Mouse (Mus musculus): ENCODE measurements around the gene Amz2. TPM values are rescaled to one million over a fixed set of nuclear protein-coding genes. Genes with fewer than 3 reads are reported as not detected.

Gene Amz2
- total and polyA plus RNA-seq, 2 experiments, result 10.8 to 13.3 TPM

DNA sequence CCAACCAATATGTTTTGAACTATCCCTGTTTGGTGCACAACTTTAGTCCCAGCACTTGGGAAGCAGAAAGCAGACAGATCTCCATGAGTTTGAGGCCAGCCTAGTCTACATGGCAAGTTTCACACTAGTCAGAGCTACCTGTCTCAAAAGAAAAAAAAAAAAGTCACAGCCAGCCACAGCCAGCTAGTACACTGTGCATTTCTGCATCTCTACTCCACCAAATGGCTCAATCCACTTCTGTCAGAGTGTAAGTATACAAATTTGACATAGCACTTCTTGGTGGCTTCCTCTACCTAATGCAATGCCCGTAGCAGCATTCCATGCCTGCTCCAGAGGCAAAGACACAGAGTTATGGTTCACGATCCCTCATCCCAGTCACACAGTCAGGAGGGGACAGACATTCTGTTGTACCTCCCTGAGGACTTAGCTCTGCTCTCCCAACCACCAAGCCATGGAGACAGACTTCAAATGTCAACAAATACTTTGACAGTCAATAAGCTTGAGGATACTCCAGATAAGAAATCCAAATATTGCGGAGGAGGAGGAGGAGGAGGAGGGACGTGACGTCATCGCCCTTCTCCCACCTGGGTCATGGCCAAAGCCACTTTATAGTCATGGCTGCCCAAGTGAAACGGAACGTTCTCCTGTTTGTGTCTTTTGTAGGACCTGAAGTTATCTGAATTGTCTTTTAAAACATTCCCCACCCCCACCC is 8.9 kb upstream of the Amz2 start:
- 32% methylated on average over 8 of the region's 8 CpGs for WGBS
- no peaks in the 10 kb centered on the region for H3K79me2 ChIP-seq (ENCODE audit: control insufficient read depth, insufficient read depth, low read length)

DNA sequence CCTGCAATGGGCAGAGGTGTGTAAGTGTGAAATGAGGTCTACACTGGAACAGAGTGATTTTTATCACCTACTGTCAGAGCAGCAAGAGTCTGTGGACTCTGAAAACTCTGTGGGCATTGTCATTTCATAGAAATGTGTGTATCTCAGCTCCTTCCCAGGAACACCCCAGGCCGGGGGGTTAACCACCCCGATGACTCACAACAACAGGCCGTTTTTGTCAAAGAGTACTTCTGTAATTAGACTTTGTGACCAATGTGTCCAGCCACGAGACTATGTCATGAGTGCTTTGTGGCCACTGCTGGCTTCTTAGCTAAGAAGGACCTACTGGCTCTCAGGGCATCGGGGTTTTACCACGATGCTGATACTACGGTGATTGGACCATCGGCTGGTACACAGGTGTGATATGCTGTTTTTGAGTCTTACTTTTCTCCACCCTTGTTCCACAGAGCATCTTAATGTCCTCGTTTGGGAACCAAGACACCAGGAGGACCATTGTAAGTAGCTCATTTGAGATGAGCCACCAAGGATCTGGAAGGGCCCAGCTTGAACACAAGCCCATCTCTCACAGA is 8.2 kb upstream of the Amz2 start:
- H3K4me1 ChIP-seq (ENCODE audit: control insufficient read depth, insufficient read depth, low read length), result no peaks in the 10 kb centered on the region
- H3K4me3 ChIP-seq (ENCODE audit: insufficient read depth, low read depth, low read length), result no peak overlapping the region
- TF ChIP-seq CTCF (IDR thresholded peaks at IDR 0.05; ENCODE audit: low read depth, low read length) (no peak), POLR2A (IDR thresholded peaks at IDR 0.05; ENCODE audit: extremely low read depth, insufficient read depth, low read length) (no peak)
- no peaks in the 10 kb centered on the region for H3K36me3 ChIP-seq (ENCODE audit: control insufficient read depth, insufficient read depth, low read length)
- no peak overlapping the region for H3K9ac ChIP-seq (ENCODE audit: low read depth, low read length)
- H3K27me3 ChIP-seq (ENCODE audit: control insufficient read depth, insufficient read depth, low read length), result no peaks in the 10 kb centered on the region
- WGBS, result 77% methylated on average over 9 of the region's 9 CpGs
- no peaks in the 10 kb centered on the region for H3K79me2 ChIP-seq (ENCODE audit: control insufficient read depth, insufficient read depth, low read length)
- H3K27ac ChIP-seq (replicated peaks; ENCODE audit: insufficient read depth, low read depth, low read length), result no peak overlapping the region
- DNase-seq (ENCODE audit: extremely low read depth, low read depth, low spot score), result no peak

More for the DNA sequence above, 8.9 kb upstream of the Amz2 start:
- no peak overlapping the region for H3K9ac ChIP-seq (ENCODE audit: low read depth, low read length)
- no peak overlapping the region for H3K4me3 ChIP-seq (ENCODE audit: insufficient read depth, low read depth, low read length)
- TF ChIP-seq CTCF (IDR thresholded peaks at IDR 0.05; ENCODE audit: low read depth, low read length) (no peak), POLR2A (IDR thresholded peaks at IDR 0.05; ENCODE audit: extremely low read depth, insufficient read depth, low read length) (no peak)
- no peaks in the 10 kb centered on the region for H3K27me3 ChIP-seq (ENCODE audit: control insufficient read depth, insufficient read depth, low read length)
- H3K4me1 ChIP-seq (ENCODE audit: control insufficient read depth, insufficient read depth, low read length), result no peaks in the 10 kb centered on the region
- DNase-seq (ENCODE audit: extremely low read depth, low read depth, low spot score), result no peak
- no peaks in the 10 kb centered on the region for H3K36me3 ChIP-seq (ENCODE audit: control insufficient read depth, insufficient read depth, low read length)
- no peak overlapping the region for H3K27ac ChIP-seq (replicated peaks; ENCODE audit: insufficient read depth, low read depth, low read length)

DNA sequence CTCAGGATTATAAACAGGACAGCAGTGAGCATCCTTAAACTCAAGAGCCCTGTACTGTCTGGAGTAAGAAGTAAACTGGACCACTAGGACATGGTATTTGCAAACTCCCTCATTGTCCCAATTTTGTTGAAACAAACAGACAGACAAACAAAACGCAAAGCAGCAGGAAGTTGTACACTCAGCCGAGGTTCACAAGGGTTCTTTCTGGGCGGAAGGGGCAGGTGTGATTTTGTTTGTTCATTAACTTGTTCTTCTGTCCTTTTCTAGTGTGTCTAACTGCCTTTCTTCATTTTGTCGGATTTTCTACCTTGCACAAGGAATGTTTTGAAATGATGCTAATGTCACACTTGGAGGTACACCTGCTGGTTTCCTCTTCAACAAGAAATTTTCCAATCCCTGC is 6.3 kb upstream of the Amz2 start:
- Histone ChIP-seq H3K36me3 (ENCODE audit: control insufficient read depth, insufficient read depth, low read length) (no peaks in the 10 kb centered on the region), H3K4me3 (ENCODE audit: insufficient read depth, low read depth, low read length) (no peak overlapping the region), H3K9ac (ENCODE audit: low read depth, low read length) (no peak overlapping the region), H3K4me1 (ENCODE audit: control insufficient read depth, insufficient read depth, low read length) (no peaks in the 10 kb centered on the region), H3K27ac (replicated peaks; ENCODE audit: insufficient read depth, low read depth, low read length) (no peak overlapping the region), H3K27me3 (ENCODE audit: control insufficient read depth, insufficient read depth, low read length) (no peaks in the 10 kb centered on the region), H3K79me2 (ENCODE audit: control insufficient read depth, insufficient read depth, low read length) (no peaks in the 10 kb centered on the region)
- TF ChIP-seq POLR2A (IDR thresholded peaks at IDR 0.05; ENCODE audit: extremely low read depth, insufficient read depth, low read length) (no peak), CTCF (IDR thresholded peaks at IDR 0.05; ENCODE audit: low read depth, low read length) (no peak)
- DNase-seq (ENCODE audit: extremely low read depth, low read depth, low spot score), result no peak
- 24% methylated on average over 4 of the region's 4 CpGs for WGBS

DNA sequence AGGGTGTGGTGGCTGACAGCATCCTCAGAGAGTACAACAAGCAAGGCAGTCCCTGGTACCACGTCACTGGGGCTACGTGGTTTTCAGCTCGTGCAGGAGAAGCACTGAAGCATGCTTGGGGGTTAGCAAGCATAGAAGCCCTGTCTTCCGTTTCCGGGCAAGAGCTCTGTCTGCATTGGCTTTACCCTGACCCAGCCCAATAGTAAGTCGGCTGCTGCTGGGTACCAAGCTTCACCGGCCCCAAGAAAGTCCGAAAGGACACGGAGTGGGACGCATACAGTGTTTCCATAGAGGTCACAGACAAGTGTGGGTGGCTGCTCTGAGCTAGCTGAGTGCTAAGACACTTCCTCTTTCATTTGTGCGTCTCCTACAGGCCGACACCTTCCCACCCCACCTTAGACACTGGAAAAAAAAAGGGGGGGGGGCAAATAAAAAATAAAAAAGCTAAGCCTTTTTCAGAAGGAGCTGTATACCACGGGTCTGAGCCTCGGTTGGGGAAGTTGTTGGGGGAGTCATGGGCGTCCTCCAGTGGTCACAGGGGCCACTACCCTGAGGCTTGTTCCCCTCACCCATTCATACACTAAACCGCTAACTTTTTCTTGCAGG is 5.7 kb upstream of the Amz2 start:
- H3K4me3 ChIP-seq (ENCODE audit: insufficient read depth, low read depth, low read length), result no peak overlapping the region
- no peak for TF ChIP-seq CTCF (IDR thresholded peaks at IDR 0.05; ENCODE audit: low read depth, low read length)
- TF ChIP-seq POLR2A (IDR thresholded peaks at IDR 0.05; ENCODE audit: extremely low read depth, insufficient read depth, low read length), result no peak
- H3K79me2 ChIP-seq (ENCODE audit: control insufficient read depth, insufficient read depth, low read length), result no peaks in the 10 kb centered on the region
- no peak overlapping the region for H3K27ac ChIP-seq (replicated peaks; ENCODE audit: insufficient read depth, low read depth, low read length)
- no peak overlapping the region for H3K9ac ChIP-seq (ENCODE audit: low read depth, low read length)
- H3K27me3 ChIP-seq (ENCODE audit: control insufficient read depth, insufficient read depth, low read length), result no peaks in the 10 kb centered on the region
- H3K4me1 ChIP-seq (ENCODE audit: control insufficient read depth, insufficient read depth, low read length), result no peaks in the 10 kb centered on the region
- H3K36me3 ChIP-seq (ENCODE audit: control insufficient read depth, insufficient read depth, low read length), result no peaks in the 10 kb centered on the region
- 68% methylated on average over 16 of the region's 16 CpGs for WGBS
- no peak for DNase-seq (ENCODE audit: extremely low read depth, low read depth, low spot score)

DNA sequence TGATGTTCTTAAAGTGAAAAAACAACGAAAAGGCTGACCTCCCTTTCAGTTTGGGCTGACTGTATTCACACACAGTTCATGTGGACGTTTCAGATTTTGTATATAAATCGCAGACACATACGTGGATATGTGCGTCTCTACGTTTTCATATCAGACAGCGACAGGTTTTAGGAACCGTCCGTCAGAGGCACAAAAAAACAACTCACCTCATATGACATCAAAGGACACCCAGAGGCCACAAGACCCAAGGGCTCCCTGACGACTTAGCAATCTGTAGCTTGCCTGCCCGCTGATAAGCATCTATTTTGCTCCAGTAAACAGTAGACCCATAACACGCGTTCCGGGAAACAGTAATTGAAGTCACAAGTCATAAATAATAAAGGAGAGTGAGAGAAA is 5.2 kb upstream of the Amz2 start:
- no peak overlapping the region for H3K4me3 ChIP-seq (ENCODE audit: insufficient read depth, low read depth, low read length)
- no peaks in the 10 kb centered on the region for H3K36me3 ChIP-seq (ENCODE audit: control insufficient read depth, insufficient read depth, low read length)
- H3K27me3 ChIP-seq (ENCODE audit: control insufficient read depth, insufficient read depth, low read length), result no peaks in the 10 kb centered on the region
- H3K4me1 ChIP-seq (ENCODE audit: control insufficient read depth, insufficient read depth, low read length), result no peaks in the 10 kb centered on the region
- no peak for DNase-seq (ENCODE audit: extremely low read depth, low read depth, low spot score)
- H3K79me2 ChIP-seq (ENCODE audit: control insufficient read depth, insufficient read depth, low read length), result no peaks in the 10 kb centered on the region
- 91% methylated on average over 14 of the region's 14 CpGs for WGBS
- TF ChIP-seq CTCF (IDR thresholded peaks at IDR 0.05; ENCODE audit: low read depth, low read length) (no peak), POLR2A (IDR thresholded peaks at IDR 0.05; ENCODE audit: extremely low read depth, insufficient read depth, low read length) (no peak)
- H3K27ac ChIP-seq (replicated peaks; ENCODE audit: insufficient read depth, low read depth, low read length), result no peak overlapping the region
- no peak overlapping the region for H3K9ac ChIP-seq (ENCODE audit: low read depth, low read length)

DNA sequence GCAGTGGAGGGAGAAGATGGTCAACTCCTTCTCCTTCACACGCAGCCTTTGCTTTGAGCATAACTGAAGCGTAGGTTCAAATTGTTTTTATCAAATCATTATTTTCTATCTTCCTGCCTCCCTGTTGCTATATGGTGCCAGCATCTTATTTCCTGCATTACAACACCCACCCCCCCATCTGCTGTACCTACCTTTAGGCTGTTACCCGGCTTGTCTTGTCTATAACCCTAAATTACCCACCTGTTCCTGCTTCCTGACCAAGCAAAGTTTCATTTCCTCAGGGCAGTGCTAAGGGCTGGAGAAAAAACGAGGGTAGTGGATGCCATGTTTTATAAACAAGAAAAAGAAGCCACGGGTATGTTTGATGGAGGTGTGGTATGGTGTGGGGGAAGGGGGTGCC is 4.5 kb upstream of the Amz2 start:
- no peak overlapping the region for H3K27ac ChIP-seq (replicated peaks; ENCODE audit: insufficient read depth, low read depth, low read length)
- H3K79me2 ChIP-seq (ENCODE audit: control insufficient read depth, insufficient read depth, low read length), result no peaks in the 10 kb centered on the region
- TF ChIP-seq CTCF (IDR thresholded peaks at IDR 0.05; ENCODE audit: low read depth, low read length) (no peak), POLR2A (IDR thresholded peaks at IDR 0.05; ENCODE audit: extremely low read depth, insufficient read depth, low read length) (no peak)
- H3K36me3 ChIP-seq (ENCODE audit: control insufficient read depth, insufficient read depth, low read length), result no peaks in the 10 kb centered on the region
- H3K9ac ChIP-seq (ENCODE audit: low read depth, low read length), result no peak overlapping the region
- H3K4me1 ChIP-seq (ENCODE audit: control insufficient read depth, insufficient read depth, low read length), result peaks cover under 1% of the 10 kb centered on the region; the same call in 1 of the 2 replicates
- H3K4me3 ChIP-seq (ENCODE audit: insufficient read depth, low read depth, low read length), result no peak overlapping the region
- H3K27me3 ChIP-seq (ENCODE audit: control insufficient read depth, insufficient read depth, low read length), result no peaks in the 10 kb centered on the region
- DNase-seq (ENCODE audit: extremely low read depth, low read depth, low spot score), result no peak
- 84% methylated on average over 5 of the region's 5 CpGs for WGBS
